Mouse (Mus musculus) thymus, adult 2 months (tissue): ENCODE measurements around the gene Gm17455.

Experiments
- CTCF ChIP-seq: fragments of 200-500 bp; IDR thresholded peaks from 2 replicates; pipeline ENCODE4 v1.5.1; 2012; ENCODE audit warnings: mild to moderate bottlenecking, control low read depth, low read length, moderate library complexity, borderline replicate concordance; ENCODE audit not compliant: control insufficient read depth, poor library complexity, insufficient read depth; ENCODE audit errors: extremely low read depth
- POLR2A ChIP-seq: fragments of 200-500 bp; IDR thresholded peaks from 2 replicates; pipeline ENCODE4 v1.6.1; 2012; ENCODE audit warnings: mild to moderate bottlenecking, low read length, control low read depth, moderate library complexity; ENCODE audit not compliant: control insufficient read depth, poor library complexity, insufficient read depth; ENCODE audit errors: extremely low read depth

DNA sequence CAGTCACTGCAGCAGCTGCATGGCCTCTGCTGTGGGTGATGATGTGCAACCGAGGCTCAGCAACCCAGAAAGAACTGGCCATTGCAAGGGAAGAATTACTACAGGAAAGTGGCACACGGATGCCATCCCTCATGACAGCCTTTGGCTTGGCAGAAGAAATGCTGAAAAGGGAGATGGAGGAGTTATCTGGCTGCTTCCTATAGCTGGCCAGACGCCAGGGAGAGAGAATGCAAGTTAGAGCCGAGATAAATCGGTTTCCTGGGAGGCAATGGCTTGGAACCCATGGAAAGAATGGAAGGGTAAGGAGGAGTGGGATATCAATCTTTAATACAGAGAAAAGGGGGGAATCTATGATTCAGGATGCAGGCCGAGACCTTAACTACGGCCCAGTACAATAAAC is 4.6 kb upstream of the Gm17455 start:
- no peak for TF ChIP-seq POLR2A
- TF ChIP-seq CTCF = no peak
